Mouse (Mus musculus): ENCODE measurements around the gene Rnf38.

The Rnf38 gene

DNA sequence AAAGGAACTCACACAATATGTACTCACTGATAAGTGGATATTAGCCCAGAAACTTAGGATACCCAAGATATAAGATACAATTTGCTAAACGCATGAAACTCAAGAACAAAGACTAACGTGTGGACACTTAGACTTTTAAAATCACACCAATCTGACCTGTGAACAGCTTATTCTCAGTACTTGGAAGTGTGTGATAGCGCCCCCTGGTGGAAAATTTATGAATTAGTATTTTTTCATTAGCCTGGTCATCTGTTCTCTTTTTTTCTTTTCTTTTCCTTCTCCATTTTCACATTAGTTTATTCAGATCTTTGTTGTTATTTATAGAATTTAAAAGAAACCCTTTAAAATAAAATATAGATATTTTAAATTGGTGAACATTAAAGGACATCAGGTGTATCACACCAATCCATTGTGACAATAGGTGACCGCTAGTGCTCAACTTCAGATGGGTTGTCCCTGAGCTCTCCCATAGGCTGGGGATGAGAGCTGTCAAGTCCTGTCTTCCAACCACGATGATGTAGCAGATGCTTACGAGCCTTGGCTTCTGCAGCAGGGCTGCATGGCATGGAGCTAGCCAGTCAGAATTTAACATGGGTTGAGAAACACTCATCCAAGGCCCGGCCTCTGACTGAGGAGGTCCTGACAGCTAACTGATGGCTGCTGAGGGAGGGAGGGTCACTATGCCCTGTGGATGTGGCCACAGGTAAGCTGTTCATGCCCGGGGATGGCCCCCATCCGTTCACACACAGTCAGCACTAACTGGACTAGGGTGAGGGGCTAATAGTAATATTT is 114.0 kb downstream of the Rnf38 start:
- DNase-seq (ENCODE audit: low read depth, low spot score), result peak; percentile 76

DNA sequence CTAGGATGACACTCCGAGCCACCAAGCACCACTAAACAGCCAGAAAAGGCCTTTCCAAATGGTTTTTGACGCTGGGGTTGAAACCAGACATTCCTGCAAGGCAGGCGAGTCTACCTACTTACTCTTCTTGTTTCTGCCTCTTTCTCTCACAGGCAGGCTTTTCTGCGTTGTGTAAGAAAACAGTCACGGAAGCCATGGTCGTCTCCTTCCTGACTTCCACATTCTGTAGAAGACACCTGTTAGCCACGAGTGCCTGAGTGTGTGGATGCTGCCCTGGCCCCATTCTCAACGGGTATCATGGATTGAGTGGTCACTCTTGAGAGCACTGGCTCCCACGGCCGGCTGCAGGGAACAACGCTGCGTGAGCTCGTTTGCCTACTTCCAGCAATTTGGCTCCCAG is 118.5 kb downstream of the Rnf38 start:
- DNase-seq (ENCODE audit: low read depth, low spot score), result no peak

DNA sequence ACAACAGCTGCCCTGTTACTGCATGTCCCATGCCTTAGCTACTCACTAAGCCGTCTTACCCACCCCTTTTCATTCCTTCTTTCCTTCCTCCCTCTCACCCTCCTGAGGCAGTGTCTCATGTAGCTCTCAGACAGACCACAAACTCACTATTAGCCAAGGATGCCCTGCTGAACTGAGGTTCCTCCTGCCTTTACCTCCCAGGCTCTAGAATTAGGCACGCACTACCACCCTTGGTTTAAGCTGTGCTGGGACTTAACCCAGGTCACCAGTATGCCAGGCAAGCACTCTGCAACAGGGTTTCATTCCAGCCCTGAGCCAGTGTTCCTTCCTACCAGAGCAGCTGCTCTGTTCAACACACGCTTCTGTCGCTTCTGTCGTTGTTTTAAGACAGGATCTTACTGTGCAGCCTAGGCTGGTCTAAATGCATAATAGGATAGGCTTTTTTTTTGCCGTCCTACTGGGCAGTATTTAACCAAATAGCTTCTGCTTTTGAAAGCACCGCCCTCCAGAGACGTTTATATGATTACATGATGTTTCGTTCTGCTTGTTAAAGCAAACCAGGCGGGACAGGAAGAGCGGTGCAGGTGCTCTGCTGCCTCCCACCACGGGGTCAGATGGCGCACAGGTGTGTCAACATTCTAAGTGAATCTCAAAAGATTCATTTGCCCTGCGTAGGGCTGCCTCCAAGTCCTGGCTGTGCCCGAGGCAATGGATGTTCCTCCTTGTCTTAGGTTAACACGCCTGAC is 120.0 kb downstream of the Rnf38 start:
- peak; percentile 32 for DNase-seq (ENCODE audit: low read depth, low spot score)

DNA sequence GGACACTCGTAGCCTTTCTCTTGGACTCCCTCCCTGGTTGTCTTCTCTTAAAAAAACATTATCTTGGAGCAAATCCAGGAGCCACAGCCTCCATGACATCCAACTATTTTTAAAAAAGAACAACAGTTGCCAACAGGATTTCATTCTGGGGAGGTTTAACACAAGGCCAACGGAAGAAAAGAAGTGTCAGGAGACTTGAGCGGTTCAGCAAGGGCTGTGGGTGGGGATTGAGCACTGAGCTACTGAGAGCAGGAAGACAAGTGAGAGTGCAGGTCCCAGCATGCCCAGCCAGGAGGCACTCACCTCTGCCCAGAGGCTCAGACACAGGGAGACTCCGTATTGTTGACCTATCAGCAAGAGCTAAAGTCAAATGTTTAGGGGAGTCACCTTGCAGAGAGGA is 120.8 kb downstream of the Rnf38 start:
- no peak for DNase-seq (ENCODE audit: low read depth, low spot score)

DNA sequence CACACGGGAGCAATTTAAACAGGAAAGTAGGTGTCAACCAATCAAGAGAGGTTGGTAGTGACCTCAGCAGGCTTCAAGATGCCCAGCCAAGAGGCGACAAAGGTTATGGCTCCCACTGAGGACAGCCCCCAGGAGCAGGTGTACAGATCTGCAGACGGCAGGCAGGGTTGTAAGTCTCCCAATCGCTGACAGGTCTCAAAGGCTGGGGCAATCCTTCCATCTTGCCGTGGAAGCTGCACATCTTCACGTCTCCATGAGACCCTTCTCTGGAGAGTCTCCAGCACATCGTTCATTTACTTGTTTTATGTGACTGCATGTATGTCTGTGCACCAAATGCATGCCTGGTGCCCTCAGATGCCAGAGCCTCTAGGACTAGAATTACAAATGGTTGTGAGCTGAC is 122.8 kb downstream of the Rnf38 start:
- no peak for DNase-seq (ENCODE audit: low read depth, low spot score)

DNA sequence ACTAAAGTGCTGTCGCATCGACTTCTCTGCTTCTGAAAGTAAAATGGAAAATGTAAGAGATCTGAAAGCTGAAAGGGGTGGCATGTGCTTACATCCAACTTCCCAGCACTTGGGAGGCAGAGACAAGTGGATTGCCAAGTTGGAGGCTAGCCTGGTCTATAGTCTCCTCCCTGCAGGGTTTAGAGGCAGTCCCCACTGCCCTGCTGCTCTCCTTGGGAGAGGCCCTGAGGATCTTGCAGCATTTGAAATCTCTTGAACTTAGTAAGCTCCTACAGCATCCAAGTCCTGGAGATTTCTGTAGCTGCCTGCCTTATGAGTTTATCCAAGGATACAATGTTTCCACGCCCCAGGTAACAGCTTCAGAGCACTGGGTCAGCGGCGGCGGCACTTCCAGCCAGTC is 125.3 kb downstream of the Rnf38 start:
- DNase-seq (ENCODE audit: low read depth, low spot score), result no peak

DNA sequence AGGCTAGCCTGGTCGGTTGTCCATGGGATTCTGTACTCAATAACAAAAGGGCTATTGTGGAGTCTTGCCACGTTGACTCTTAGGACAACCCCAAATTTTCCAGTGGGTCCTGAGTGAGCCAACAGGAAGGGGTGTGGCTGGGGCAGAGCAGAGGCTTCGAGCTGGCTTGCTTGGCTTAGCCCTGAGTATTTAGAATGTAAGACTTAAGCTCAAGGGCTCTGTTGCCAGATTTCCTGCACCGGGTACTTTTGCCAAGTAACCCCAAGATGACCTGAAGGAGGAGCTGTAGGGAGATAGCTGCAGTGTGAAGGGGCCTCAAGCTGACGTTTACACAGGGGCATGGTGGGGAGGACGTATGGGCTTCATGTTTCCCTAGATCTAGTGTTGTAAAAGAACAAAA is 126.2 kb downstream of the Rnf38 start:
- DNase-seq (ENCODE audit: low read depth, low spot score), result no peak

DNA sequence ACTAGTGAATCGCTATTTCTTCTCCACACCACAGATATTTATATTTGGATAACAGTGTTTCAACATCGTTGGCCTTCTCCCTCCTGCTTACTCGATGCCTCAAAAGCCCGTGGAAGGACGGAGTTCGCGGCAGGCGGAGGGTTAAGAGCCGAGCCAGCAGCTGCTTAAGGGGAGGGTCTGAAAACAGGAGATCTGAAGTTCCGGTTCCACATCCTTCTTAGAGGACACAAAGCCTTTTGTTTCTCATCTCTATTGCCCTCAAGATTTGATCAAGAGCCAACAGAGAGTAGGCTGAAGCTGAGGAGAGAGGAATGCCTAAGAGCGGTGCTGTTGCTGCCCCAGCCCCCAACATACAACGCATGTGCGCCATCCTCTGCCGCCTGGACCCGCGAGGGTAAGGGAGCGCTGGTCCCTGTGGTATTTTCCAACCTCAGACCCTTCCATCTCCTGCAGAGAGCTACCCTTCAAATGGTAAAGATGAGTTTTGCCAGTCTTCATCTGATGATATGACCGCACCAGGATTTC is 127.2 kb downstream of the Rnf38 start:
- DNase-seq (ENCODE audit: low read depth, low spot score), result peak; percentile 38

DNA sequence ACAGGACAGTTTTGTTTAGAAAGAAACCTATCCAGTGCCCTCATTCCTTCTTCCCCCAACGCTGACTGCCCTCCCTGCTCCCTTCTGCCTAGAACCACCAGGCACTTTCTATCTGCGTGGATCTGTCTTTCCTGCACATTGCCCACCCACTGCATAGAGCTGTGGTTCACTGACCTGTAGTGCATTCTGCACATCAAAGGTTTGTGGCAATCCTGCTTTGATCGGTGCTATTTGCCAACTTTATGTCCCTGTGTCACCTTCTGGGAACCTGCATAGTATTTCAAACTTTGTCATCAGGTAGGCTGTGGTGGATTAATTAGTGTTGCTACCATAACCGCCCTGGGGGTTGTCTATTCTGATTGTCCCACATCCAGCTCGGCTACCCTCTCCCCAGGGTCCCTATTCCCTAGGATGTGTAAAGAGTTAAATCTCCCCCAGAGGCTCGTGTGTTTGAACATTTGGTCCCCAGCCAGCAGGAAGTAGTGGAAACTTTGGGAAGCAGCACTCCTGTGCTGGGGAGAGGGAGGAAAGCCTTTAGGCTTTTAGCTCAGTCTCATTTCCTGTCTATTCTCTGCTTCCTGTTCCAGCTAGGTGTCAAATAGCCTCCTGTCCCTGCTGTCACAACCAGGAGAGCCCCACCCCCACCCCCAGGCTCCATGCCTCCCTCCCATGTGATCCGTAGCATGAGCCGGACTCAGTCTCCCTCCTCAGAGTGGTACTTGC is 129.2 kb downstream of the Rnf38 start:
- DNase-seq (ENCODE audit: low read depth, low spot score), result no peak

DNA sequence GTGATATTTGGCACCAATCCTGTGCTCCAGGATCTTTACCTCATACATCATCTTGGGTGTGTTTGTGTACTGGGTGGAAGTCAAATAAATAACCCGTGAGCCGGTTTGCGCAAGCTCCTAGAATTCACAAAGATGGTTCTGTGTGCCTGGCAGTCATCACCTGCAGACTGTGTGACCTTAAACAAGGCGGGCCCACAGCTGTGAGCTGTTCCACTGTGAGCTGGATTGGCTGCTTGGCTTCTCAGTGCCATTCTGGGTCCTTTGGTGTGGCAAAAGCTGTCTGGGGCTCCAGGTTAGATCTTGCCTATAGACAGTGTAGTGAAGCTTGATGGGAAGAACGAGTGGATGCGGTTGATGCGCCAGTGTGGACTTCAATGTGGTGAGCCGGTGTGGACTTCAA is 130.0 kb downstream of the Rnf38 start:
- no peak for DNase-seq (ENCODE audit: low read depth, low spot score)

DNA sequence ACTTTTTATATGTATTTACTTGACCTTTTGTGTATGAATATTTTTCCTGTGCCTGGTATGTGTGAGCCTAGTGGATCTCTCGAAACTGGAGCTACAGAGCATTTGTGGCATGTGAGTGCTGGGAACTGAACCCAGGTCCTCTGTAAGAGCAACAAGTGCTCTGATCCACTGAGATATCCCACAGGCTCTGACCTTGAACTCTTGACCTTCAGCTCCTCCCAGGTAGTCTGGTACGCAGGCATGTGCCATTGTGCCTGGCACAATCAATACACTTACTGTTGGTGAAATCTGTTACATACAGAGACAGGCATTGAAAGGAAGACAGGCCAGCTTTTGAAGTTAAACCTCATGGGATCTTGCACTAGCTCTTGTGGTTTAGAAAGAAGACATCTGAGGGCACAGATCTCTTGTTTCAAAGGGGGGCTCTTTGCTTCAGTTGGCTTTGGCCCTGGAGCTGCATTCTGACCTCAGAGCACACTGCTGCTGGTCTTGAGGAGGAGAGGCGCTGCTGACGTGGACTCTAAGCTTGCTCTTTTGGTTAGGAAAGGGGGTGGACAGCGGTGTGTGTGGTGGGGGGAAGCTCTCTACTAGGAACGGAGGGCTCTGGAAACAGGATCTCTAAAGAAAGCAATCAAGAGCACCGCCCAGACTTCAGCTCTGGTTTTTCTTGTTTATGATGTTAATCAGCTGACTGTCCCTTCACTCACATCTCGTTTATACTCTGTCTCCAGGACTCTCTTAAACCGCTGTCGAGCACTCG is 135.8 kb downstream of the Rnf38 start:
- no peak for DNase-seq (ENCODE audit: low read depth, low spot score)

DNA sequence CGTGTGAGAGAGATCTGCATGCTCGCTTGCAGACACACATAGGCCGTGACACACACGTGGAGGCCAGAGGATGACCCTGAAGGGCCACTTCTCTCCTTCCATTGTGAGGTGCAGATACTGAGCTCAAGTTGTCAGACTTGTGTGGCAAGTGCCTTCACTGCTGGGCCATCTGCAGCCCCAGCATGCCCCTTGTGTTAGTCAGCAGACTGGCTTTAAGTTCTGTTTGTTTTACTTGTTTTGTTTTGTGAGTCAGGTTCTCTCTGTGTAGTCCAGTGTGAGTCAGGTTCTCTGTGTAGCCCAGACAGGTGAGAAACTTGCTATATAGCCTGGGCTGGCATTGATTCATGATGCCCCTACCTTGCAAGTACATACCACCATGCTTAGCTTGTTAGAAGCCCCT is 139.1 kb downstream of the Rnf38 start:
- no peak for DNase-seq (ENCODE audit: low read depth, low spot score)

DNA sequence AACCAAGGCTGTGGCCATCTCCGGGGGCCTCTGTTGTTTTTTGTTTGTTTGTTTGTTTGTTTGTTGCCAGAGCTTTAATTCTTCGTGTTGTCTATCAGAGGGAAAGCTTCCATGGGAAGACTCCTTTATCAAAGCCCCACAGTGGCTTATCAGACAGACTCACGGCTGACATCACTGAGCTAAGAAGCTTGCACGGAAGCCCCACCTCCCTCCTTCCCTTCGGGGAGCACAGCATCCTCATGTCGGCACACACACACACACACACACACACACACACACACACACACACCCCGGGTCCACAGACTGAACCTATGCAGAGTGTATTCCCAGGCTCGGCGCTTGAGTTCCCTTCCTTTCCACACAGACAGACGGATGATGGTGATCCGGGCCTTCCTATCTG is 141.2 kb downstream of the Rnf38 start:
- DNase-seq (ENCODE audit: low read depth, low spot score), result no peak

DNA sequence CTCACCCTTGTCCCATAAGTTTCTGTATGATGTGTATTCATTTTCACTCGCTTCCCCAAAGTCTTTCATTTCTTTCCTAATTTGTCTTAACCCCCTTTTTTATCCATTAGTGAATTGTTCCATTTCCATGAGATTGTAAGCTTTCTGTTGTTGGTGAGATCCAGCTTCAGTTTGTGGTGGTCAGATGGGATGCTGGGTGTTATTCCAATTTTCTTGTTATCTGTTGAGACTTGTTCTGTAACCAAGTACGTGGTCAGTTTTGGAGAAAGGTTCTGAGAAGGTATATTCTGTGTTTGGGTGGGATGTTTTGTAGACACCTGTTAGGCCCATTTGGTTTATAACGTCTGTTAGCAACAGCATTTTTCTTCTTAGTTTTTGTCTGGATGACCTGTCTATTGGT is 148.0 kb downstream of the Rnf38 start:
- no peak for DNase-seq (ENCODE audit: low read depth, low spot score)

DNA sequence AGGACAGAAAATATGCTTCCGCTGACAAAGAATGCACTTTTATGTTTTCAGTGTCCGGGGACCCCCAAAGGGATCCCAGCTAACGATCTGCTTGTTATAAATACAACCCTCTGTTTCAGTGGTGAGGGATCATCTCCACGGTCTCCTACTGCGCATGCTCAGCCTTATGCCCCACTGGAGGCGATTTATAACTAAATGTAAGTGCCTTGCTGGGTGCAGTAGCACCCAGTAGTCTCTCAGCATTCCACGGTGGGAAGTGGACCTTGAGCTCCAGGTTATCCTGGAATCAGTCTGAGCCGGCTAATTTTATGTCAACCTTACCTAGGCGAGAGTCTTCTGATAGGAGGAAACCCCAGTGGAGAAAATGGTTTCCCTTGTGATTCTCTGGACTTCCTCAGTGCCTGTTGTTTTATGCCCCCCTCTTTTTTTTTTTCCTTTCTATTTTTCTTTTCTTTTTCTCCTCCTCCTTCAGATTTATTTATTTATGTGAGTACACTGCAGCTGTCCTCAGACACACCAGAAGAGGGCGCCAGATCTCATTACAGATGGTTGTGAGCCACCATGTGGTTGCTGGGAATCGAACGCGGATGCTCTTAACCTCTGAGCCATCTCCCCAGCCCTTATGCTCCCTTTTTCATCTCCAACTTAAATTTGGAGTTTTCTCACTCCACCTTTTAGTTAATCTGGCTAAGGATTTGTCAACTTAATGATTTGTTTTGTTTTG is 148.8 kb downstream of the Rnf38 start:
- no peak for DNase-seq (ENCODE audit: low read depth, low spot score)

DNA sequence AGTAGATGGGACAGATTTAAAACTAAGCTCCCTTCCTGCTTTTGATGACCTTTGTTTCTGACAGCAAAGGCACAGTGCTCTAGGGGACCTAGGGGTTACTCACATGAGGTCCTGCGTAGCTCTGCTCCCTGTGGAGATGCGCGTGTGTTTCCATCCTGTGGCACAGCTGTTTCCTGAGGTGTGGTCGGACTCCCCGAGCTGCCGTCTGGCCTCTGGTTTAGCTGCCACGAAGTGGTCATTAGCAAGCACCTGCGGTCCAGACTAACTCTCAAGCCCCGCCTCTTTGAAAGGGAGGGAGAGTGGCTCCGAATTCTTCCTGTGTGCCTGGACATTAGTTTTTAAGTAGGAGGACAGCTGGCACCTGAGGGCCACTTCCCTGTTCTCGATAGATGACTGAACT is 149.6 kb downstream of the Rnf38 start, which contains the start of gene Gne:
Gne (minus strand) TSS at position 233 of the 400 bp plus-strand sequence.
- no peak for DNase-seq (ENCODE audit: low read depth, low spot score)

DNA sequence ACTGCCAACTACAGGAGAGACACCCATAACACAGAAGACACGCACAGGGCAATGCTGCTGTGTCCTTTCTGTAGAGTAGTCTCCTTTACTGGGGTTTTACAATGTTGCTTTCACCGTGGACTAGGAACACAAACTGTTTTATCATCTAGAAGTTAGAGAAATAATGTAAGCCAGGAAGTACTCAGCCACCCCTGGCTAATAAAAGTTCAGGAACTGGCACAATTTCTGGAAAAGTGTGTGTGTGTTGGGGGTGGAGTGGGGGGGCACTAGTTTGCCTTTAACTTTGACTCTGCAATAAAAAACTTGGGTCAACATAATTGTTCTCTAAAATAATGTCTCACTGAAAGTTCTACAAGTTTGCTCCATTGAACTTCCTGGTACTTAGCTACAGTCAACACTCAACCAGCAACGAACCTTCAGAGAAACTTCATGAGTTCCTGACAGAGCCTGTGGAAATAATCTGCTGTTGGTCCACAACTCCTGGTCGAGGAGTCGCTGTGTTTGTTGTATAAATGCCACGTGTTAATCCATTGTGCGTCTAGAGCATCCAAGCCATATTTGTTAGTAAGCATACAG is 155.1 kb downstream of the Rnf38 start:
- no peak for DNase-seq (ENCODE audit: low read depth, low spot score)
